Mouse (Mus musculus): ENCODE measurements around the gene Olfr557. TPM values are rescaled to one million over a fixed set of nuclear protein-coding genes. Genes with fewer than 3 reads are reported as not detected.

Olfr557 gene
- total RNA-seq (2014; fragmentation: Nextera tagmentation) (not detected in 2 replicates), total RNA-seq (2017) (not detected in 2 replicates)

DNA sequence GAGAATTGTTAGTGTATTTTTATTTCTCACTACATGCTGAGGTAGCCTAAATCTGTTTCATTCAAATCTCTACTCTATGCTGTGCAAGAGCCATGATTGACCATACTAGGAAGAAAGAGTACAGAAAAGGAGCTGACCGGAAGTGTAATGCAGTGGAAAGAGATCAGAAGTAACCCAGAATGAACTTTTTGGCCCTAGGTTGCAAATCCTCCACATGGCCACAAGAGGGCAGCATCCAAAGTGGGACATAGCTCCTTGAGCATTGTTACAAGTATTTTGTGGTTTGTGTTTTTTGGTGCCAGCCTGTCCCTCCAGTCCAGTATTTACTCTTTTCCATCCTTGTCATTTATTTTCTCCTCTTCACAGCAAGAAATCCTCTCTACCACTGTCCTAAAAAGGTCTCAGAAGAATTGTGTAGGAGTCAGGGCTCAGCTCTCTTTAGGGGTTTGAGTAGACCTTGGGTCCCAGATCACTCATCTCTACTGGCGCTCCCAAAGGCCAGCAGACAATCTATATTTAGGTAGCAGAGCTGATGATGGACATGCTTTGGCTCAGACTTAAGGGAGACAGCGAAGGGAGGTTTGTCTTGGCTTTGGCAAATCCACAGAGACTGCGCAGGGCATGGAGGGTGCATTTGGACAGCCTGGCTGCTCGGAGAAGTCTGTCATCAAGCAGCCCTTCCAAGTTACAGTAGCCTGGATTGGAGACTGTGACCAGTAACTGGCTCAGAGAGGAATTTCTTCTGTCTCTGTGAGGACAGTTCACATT, at the start of gene Olfr557:
Olfr557 (plus strand) TSS at position 553 of the 768 bp plus-strand sequence.
- peak; percentile 91 for ATAC-seq (replicated peaks; ENCODE audit: low FRiP score, low TSS enrichment, poor library complexity, severe bottlenecking)

DNA sequence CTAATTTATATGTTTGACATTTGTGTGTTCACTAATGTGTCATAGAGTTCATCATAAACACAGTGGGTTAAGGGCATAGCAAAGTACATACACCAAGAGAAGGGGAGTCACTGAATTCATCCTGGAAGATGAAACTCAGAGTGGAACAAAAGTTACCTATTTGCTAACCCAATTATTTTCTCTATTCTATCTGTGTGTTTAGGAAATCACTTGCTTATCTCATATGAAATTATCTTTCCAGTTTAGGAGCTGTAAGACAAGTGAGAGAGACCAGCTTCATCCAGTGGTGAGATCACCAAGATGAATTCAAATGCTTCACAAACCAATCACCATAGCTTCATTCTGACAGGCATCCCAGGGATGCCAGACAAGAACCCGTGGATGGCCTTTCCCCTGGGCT, 37.2 kb upstream of the Olfr557 start, which contains the start of gene Olfr555:
Olfr555 (plus strand) TSS at position 301 of the 400 bp plus-strand sequence.
- no peak for ATAC-seq (replicated peaks; ENCODE audit: low FRiP score, low TSS enrichment, poor library complexity, severe bottlenecking)

- no peak for ATAC-seq (replicated peaks; ENCODE audit: low FRiP score, low TSS enrichment, poor library complexity, severe bottlenecking)
Observed at GRCm38 (mm10) chr7:102664599-102664998, 31.1 kb upstream of the Olfr557 start, which contains the start of gene Olfr556. TSS of gene Olfr556 (plus strand) at chr7:102664899.

DNA sequence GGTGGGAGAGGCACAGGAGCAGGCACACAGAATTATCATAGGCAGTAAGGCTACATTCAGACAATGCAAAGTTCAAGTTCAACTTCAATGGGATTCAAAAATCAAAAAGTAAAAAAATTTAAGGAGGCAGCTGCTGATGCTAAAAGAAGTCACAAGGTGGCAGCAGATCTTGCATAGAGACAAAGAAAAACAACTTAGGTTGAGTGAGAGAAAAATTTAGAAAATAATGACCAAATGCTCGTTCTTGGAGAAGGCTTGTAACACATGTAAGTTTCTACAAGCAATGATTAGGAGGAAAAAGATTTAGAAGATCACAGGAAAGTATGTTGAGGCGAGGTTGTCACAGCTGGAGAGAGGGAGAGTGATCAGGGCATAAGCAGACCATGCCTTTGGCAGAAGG, 30.3 kb upstream of the Olfr557 start:
- ATAC-seq (replicated peaks; ENCODE audit: low FRiP score, low TSS enrichment, poor library complexity, severe bottlenecking) = no peak

- no peak for ATAC-seq (replicated peaks; ENCODE audit: low FRiP score, low TSS enrichment, poor library complexity, severe bottlenecking)
Observed at GRCm38 (mm10) chr7:102676225-102676624, 19.5 kb upstream of the Olfr557 start.

GRCm38 (mm10) chr7:102681916-102682315, 13.8 kb upstream of the Olfr557 start:
- no peak for ATAC-seq (replicated peaks; ENCODE audit: low FRiP score, low TSS enrichment, poor library complexity, severe bottlenecking)

DNA sequence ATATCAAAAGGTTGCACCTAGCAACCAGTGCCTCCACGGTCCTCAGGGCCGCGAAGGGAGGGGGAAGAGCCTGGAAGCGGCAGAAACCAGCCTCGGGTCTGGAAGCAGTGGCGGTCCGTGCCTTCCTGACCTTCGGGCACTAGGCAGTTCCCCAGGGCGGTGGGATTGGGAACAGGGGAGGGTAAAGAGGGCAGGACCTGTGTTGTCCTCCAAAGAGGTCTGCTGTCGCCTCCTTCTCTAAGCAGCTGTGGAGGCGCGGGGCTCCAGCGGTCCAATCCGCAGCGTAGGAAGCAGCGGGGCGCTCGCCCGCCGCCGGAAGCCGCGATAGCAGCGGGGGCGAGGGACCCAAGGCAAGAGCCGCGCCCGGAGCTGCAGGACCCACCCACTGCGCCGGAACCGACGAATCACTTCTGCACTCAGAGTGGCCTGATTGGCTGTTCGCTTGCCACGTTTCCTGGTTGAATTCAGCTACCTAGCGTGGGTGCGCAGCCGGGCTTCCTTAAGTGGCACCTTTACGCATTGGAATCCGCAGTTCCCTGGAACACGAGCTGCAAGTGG, 8.7 kb upstream of the Olfr557 start, which contains the start of gene Trim68:
Trim68 (minus strand) TSS at position 384 of the 558 bp plus-strand sequence.
- ATAC-seq (replicated peaks; ENCODE audit: low FRiP score, low TSS enrichment, poor library complexity, severe bottlenecking) = peak; percentile 100

GRCm38 (mm10) chr7:102698461-102698860, 2.8 kb downstream of the Olfr557 start:
- ATAC-seq (replicated peaks; ENCODE audit: low FRiP score, low TSS enrichment, poor library complexity, severe bottlenecking) = no peak

- ATAC-seq (replicated peaks; ENCODE audit: low FRiP score, low TSS enrichment, poor library complexity, severe bottlenecking) = no peak
Observed at GRCm38 (mm10) chr7:102701915-102702314, 6.2 kb downstream of the Olfr557 start, which contains the start of gene Olfr558. TSS of gene Olfr558 (plus strand) at chr7:102702215.

DNA sequence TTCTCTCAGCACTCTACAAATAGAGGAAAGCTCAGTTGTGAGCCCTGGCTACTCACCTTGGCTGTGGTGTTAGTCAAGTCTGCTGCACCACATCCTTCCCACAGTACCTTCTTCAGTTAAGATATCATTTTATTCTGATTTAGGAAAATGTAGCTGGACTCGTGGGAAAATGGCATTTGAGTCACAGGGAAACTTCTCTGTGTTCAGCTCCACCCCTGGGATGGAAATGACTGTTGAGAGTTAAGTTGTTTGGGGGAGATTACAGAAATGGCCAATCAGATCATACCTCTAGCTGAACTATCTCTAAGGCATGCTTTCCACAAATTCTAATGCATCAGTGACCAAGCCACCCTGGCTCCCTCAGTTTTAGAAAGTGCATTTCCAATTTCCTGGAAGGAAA, 23.3 kb downstream of the Olfr557 start, which contains the start of gene Olfr33:
Olfr33 (minus strand) TSS at position 101 of the 400 bp plus-strand sequence.
- no peak for ATAC-seq (replicated peaks; ENCODE audit: low FRiP score, low TSS enrichment, poor library complexity, severe bottlenecking)

DNA sequence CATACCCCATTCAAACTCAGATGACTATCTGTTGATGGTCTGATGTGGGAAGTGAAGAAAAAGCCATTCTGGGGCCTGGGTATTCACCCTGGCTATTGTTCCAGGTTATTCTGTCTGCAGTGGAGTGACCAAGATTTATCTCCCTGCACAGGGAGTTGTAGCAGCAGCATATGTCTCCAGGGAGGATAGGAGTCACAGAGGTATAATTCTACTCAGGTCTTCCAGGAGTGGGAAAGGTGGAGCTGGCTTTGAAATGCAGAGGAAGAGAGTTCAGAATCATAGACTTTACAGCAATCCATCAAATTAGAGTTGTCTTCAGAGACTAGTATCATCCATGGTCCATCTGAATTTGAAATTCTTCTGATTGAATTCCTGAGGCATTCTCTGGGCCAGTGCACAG, 31.7 kb downstream of the Olfr557 start, which contains the start of gene Olfr559:
Olfr559 (minus strand) TSS at position 101 of the 400 bp plus-strand sequence.
- no peak for ATAC-seq (replicated peaks; ENCODE audit: low FRiP score, low TSS enrichment, poor library complexity, severe bottlenecking)

GRCm38 (mm10) chr7:102733793-102734192, 38.1 kb downstream of the Olfr557 start:
- no peak for ATAC-seq (replicated peaks; ENCODE audit: low FRiP score, low TSS enrichment, poor library complexity, severe bottlenecking)

GRCm38 (mm10) chr7:102737705-102738104, 42.0 kb downstream of the Olfr557 start:
- no peak for ATAC-seq (replicated peaks; ENCODE audit: low FRiP score, low TSS enrichment, poor library complexity, severe bottlenecking)

Other genes with a start within 250 kb of the Olfr557 start
- gene Olfr543, start 214.2 kb upstream of the Olfr557 start, total RNA-seq (2014; fragmentation: Nextera tagmentation) = not detected in 2 replicates
- gene Olfr543, start 214.2 kb upstream of the Olfr557 start, total RNA-seq (2017) = 0.09 TPM in 1 of 2 replicates, not detected in the other
- not detected in 2 replicates for gene Olfr544, start 207.6 kb upstream of the Olfr557 start, total RNA-seq (2014; fragmentation: Nextera tagmentation)
- gene Olfr544, start 207.6 kb upstream of the Olfr557 start, total RNA-seq (2017) = 0.05 TPM in 1 of 2 replicates, not detected in the other
- not detected in 2 replicates for gene Olfr545, start 196.3 kb upstream of the Olfr557 start, total RNA-seq (2014; fragmentation: Nextera tagmentation)
- not detected in 2 replicates for gene Olfr545, start 196.3 kb upstream of the Olfr557 start, total RNA-seq (2017)
- not detected in 2 replicates for gene Olfr547, start 161.2 kb upstream of the Olfr557 start, total RNA-seq (2014; fragmentation: Nextera tagmentation)
- gene Olfr547, start 161.2 kb upstream of the Olfr557 start, total RNA-seq (2017) = not detected in 2 replicates
- not detected in 2 replicates for gene Olfr548-ps1, start 155.0 kb upstream of the Olfr557 start, total RNA-seq (2014; fragmentation: Nextera tagmentation)
- not detected in 2 replicates for gene Olfr548-ps1, start 155.0 kb upstream of the Olfr557 start, total RNA-seq (2017)
- gene Olfr549, start 146.0 kb upstream of the Olfr557 start, total RNA-seq (2014; fragmentation: Nextera tagmentation) = not detected in 2 replicates
- gene Olfr549, start 146.0 kb upstream of the Olfr557 start, total RNA-seq (2017) = not detected in 2 replicates
- 10.2 and 20.0 TPM in 2 replicates for gene Trim21, start 130.4 kb upstream of the Olfr557 start, total RNA-seq (2014; fragmentation: Nextera tagmentation)
- gene Trim21, start 130.4 kb upstream of the Olfr557 start, total RNA-seq (2017) = 24.0 and 31.5 TPM in 2 replicates
- gene Olfr550, start 124.5 kb upstream of the Olfr557 start, total RNA-seq (2014; fragmentation: Nextera tagmentation) = not detected in 2 replicates
- 0.04 TPM in 1 of 2 replicates, not detected in the other for gene Olfr550, start 124.5 kb upstream of the Olfr557 start, total RNA-seq (2017)
- gene Olfr551, start 104.0 kb upstream of the Olfr557 start, total RNA-seq (2014; fragmentation: Nextera tagmentation) = not detected in 2 replicates
- gene Olfr551, start 104.0 kb upstream of the Olfr557 start, total RNA-seq (2017) = not detected in 2 replicates
- 0.20 TPM in 1 of 2 replicates, not detected in the other for gene Olfr552, start 98.1 kb upstream of the Olfr557 start, total RNA-seq (2014; fragmentation: Nextera tagmentation)
- not detected in 2 replicates for gene Olfr552, start 98.1 kb upstream of the Olfr557 start, total RNA-seq (2017)
- not detected in 2 replicates for gene Olfr553, start 77.7 kb upstream of the Olfr557 start, total RNA-seq (2014; fragmentation: Nextera tagmentation)
- gene Olfr553, start 77.7 kb upstream of the Olfr557 start, total RNA-seq (2017) = not detected in 2 replicates
- not detected in 2 replicates for gene Olfr554, start 57.5 kb upstream of the Olfr557 start, total RNA-seq (2014; fragmentation: Nextera tagmentation)
- not detected in 2 replicates for gene Olfr554, start 57.5 kb upstream of the Olfr557 start, total RNA-seq (2017)
- gene Olfr555, start 37.1 kb upstream of the Olfr557 start, total RNA-seq (2014; fragmentation: Nextera tagmentation) = not detected in 2 replicates
- not detected in 2 replicates for gene Olfr555, start 37.1 kb upstream of the Olfr557 start, total RNA-seq (2017)
- gene Olfr556, start 31.0 kb upstream of the Olfr557 start, total RNA-seq (2014; fragmentation: Nextera tagmentation) = not detected in 2 replicates
- gene Olfr556, start 31.0 kb upstream of the Olfr557 start, total RNA-seq (2017) = not detected in 2 replicates
- 6.7 and 8.4 TPM in 2 replicates for gene Trim68, start 8.6 kb upstream of the Olfr557 start, total RNA-seq (2014; fragmentation: Nextera tagmentation)
- 1.8 and 6.0 TPM in 2 replicates for gene Trim68, start 8.6 kb upstream of the Olfr557 start, total RNA-seq (2017)
- not detected in 2 replicates for gene Olfr558, start 6.3 kb downstream of the Olfr557 start, total RNA-seq (2014; fragmentation: Nextera tagmentation)
- not detected in 2 replicates for gene Olfr558, start 6.3 kb downstream of the Olfr557 start, total RNA-seq (2017)
- not detected in 2 replicates for gene Olfr33, start 23.2 kb downstream of the Olfr557 start, total RNA-seq (2014; fragmentation: Nextera tagmentation)
- gene Olfr33, start 23.2 kb downstream of the Olfr557 start, total RNA-seq (2017) = not detected in 2 replicates
- gene Olfr559, start 31.6 kb downstream of the Olfr557 start, total RNA-seq (2014; fragmentation: Nextera tagmentation) = not detected in 2 replicates
- gene Olfr559, start 31.6 kb downstream of the Olfr557 start, total RNA-seq (2017) = not detected in 2 replicates
- not detected in 2 replicates for gene Olfr560, start 63.5 kb downstream of the Olfr557 start, total RNA-seq (2014; fragmentation: Nextera tagmentation)
- gene Olfr560, start 63.5 kb downstream of the Olfr557 start, total RNA-seq (2017) = not detected in 2 replicates
- not detected in 2 replicates for gene Olfr78, start 63.6 kb downstream of the Olfr557 start, total RNA-seq (2014; fragmentation: Nextera tagmentation)
- gene Olfr78, start 63.6 kb downstream of the Olfr557 start, total RNA-seq (2017) = not detected in 2 replicates
- gene Olfr561, start 75.3 kb downstream of the Olfr557 start, total RNA-seq (2014; fragmentation: Nextera tagmentation) = not detected in 2 replicates
- not detected in 2 replicates for gene Olfr561, start 75.3 kb downstream of the Olfr557 start, total RNA-seq (2017)
- gene Olfr564, start 107.6 kb downstream of the Olfr557 start, total RNA-seq (2014; fragmentation: Nextera tagmentation) = not detected in 2 replicates
- not detected in 2 replicates for gene Olfr564, start 107.6 kb downstream of the Olfr557 start, total RNA-seq (2017)
- not detected in 2 replicates for gene Olfr566, start 162.9 kb downstream of the Olfr557 start, total RNA-seq (2014; fragmentation: Nextera tagmentation)
- gene Olfr566, start 162.9 kb downstream of the Olfr557 start, total RNA-seq (2017) = not detected in 2 replicates
- not detected in 2 replicates for gene Olfr568, start 181.2 kb downstream of the Olfr557 start, total RNA-seq (2014; fragmentation: Nextera tagmentation)
- not detected in 2 replicates for gene Olfr568, start 181.2 kb downstream of the Olfr557 start, total RNA-seq (2017)
- gene Olfr569, start 195.0 kb downstream of the Olfr557 start, total RNA-seq (2014; fragmentation: Nextera tagmentation) = not detected in 2 replicates
- gene Olfr569, start 195.0 kb downstream of the Olfr557 start, total RNA-seq (2017) = not detected in 2 replicates
- not detected in 2 replicates for gene Olfr570, start 198.7 kb downstream of the Olfr557 start, total RNA-seq (2014; fragmentation: Nextera tagmentation)
- gene Olfr570, start 198.7 kb downstream of the Olfr557 start, total RNA-seq (2017) = not detected in 2 replicates
- gene Olfr571, start 221.6 kb downstream of the Olfr557 start, total RNA-seq (2014; fragmentation: Nextera tagmentation) = not detected in 2 replicates
- not detected in 2 replicates for gene Olfr571, start 221.6 kb downstream of the Olfr557 start, total RNA-seq (2017)
- not detected in 2 replicates for gene Olfr572, start 228.5 kb downstream of the Olfr557 start, total RNA-seq (2014; fragmentation: Nextera tagmentation)
- not detected in 2 replicates for gene Olfr572, start 228.5 kb downstream of the Olfr557 start, total RNA-seq (2017)
- not detected in 2 replicates for gene Olfr573-ps1, start 246.7 kb downstream of the Olfr557 start, total RNA-seq (2014; fragmentation: Nextera tagmentation)
- not detected in 2 replicates for gene Olfr573-ps1, start 246.7 kb downstream of the Olfr557 start, total RNA-seq (2017)